Mouse (Mus musculus) myocyte (in vitro differentiated cells): ENCODE results near the gene Whamm.

Experiments used
- CEBPB ChIP-seq: IDR thresholded peaks from 2 replicates; pipeline ENCODE4 v1.6.1; 2011; ENCODE audit warnings: mild to moderate bottlenecking, moderate library complexity; ENCODE audit not compliant: poor library complexity, insufficient read depth, severe bottlenecking
- MAX ChIP-seq: IDR thresholded peaks from one replicate; pipeline ENCODE4 v1.6.1; 2011; ENCODE audit warnings: low read depth, mild to moderate bottlenecking, control low read depth
- MYOD1 ChIP-seq, 3 experiments: IDR thresholded peaks; one replicate each; pipeline ENCODE4 v1.6.1; 2011; ENCODE audit warnings: control low read depth in 2 of 3, low read depth in 2 of 3, mild to moderate bottlenecking in 2 of 3, moderate library complexity in 1 of 3; ENCODE audit not compliant: insufficient read length in 2 of 3, control insufficient read depth in 1 of 3
- POLR2A ChIP-seq: IDR thresholded peaks from one replicate; pipeline ENCODE4 v1.6.1; 2011; ENCODE audit warnings: low read depth, mild to moderate bottlenecking, control low read depth, moderate library complexity; ENCODE audit not compliant: insufficient read length
- POLR2AphosphoS2 ChIP-seq: IDR thresholded peaks from one replicate; pipeline ENCODE4 v1.6.1; 2011; ENCODE audit warnings: low read depth, control low read depth; ENCODE audit not compliant: insufficient read length
- REST ChIP-seq: IDR thresholded peaks from one replicate; pipeline ENCODE4 v1.6.1; 2011; ENCODE audit warnings: mild to moderate bottlenecking, control low read depth, moderate library complexity; ENCODE audit not compliant: insufficient read depth, insufficient read length
- SRF ChIP-seq: IDR thresholded peaks from one replicate; pipeline ENCODE4 v1.6.1; 2011; ENCODE audit warnings: low read depth; ENCODE audit not compliant: control insufficient read depth, insufficient read length
- TCF12 ChIP-seq: IDR thresholded peaks from one replicate; pipeline ENCODE4 v1.6.1; 2011; ENCODE audit warnings: mild to moderate bottlenecking, control low read depth; ENCODE audit not compliant: poor library complexity, insufficient read depth, severe bottlenecking
- TCF3 ChIP-seq: IDR thresholded peaks from one replicate; pipeline ENCODE4 v1.6.1; 2011; ENCODE audit warnings: low read depth, control low read depth; ENCODE audit not compliant: insufficient read length
- USF1 ChIP-seq: IDR thresholded peaks from one replicate; pipeline ENCODE4 v1.6.1; 2011; ENCODE audit warnings: low read depth, mild to moderate bottlenecking, control low read depth, moderate library complexity

DNA sequence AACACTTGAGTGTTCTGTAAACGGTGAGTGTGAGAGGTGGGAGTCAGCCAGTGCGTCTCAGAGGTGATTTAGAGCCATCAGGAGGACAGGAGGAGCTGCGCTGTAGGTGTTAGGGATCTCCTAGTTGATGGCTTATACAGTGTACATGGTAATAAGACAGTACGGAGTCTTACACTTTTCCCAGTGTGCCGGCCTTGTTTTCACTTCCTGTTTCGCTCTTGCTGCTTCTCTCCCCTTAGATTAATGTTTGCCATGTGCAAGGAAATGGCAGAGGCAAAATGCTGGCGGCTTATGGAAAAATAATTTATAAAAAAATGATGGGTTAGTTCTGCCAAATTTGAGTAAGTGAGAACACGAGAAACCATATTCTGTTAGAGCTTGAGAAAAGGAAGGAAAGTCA is 42.1 kb upstream of the Whamm start:
- TF ChIP-seq POLR2A (no peak), TCF3 (no peak), MAX (no peak), POLR2AphosphoS2 (no peak), REST (no peak), MYOD1 (IDR thresholded peaks at IDR 0.05; ENCODE audit: control insufficient read depth in 1 of 3, insufficient read length in 2 of 3, low read depth in 2 of 3) (no peak), SRF (no peak), USF1 (no peak), TCF12 (no peak), CEBPB (no peak)
